Mouse (Mus musculus) cerebellum, adult 11 months (tissue): Measurements from ENCODE around the gene Npy1r.

Experiments
- DNase-seq: peaks from one replicate; pipeline ENCODE4 v3.0.0; 2022

Gene Npy1r

GRCm38 (mm10) chr8:66696970-66697843 lies at the start of gene Npy1r:
Npy1r (plus strand) TSS chr8:66697192.
- no peak for DNase-seq

- no peak for DNase-seq
Observed at GRCm38 (mm10) chr8:66681261-66681660, 15.7 kb upstream of the Npy1r start.

GRCm38 (mm10) chr8:66687511-66688329 lies 9.3 kb upstream of the Npy1r start, which contains the start of gene Npy5r:
Npy5r (minus strand) TSS chr8:66688128.
- DNase-seq = no peak

- DNase-seq = no peak
Observed at GRCm38 (mm10) chr8:66688395-66688794, 8.6 kb upstream of the Npy1r start.

- DNase-seq = no peak
Observed at GRCm38 (mm10) chr8:66688799-66689198, 8.2 kb upstream of the Npy1r start.

- DNase-seq = no peak
Observed at GRCm38 (mm10) chr8:66690402-66690801, 6.6 kb upstream of the Npy1r start.

GRCm38 (mm10) chr8:66698011-66698410 lies 1.0 kb downstream of the Npy1r start:
- no peak for DNase-seq

- no peak for DNase-seq
Observed at GRCm38 (mm10) chr8:66698782-66699181, 1.8 kb downstream of the Npy1r start.

- no peak for DNase-seq
Observed at GRCm38 (mm10) chr8:66714324-66714975, 17.5 kb downstream of the Npy1r start.

- no peak for DNase-seq
Observed at GRCm38 (mm10) chr8:66722835-66723234, 25.8 kb downstream of the Npy1r start.

- no peak for DNase-seq
Observed at GRCm38 (mm10) chr8:66729446-66729845, 32.5 kb downstream of the Npy1r start.

GRCm38 (mm10) chr8:66731957-66732356 lies 35.0 kb downstream of the Npy1r start:
- no peak for DNase-seq

GRCm38 (mm10) chr8:66742359-66742758 lies 45.4 kb downstream of the Npy1r start:
- DNase-seq = no peak

GRCm38 (mm10) chr8:66745612-66746011 lies 48.6 kb downstream of the Npy1r start:
- DNase-seq = no peak

- DNase-seq = no peak
Observed at GRCm38 (mm10) chr8:66751621-66752020, 54.6 kb downstream of the Npy1r start.

GRCm38 (mm10) chr8:66756161-66756560 lies 59.2 kb downstream of the Npy1r start:
- no peak for DNase-seq
